Mouse (Mus musculus) cerebellum, adult 2 months (tissue): ENCODE measurements around the gene Nsmce1. TPM values are rescaled to one million over a fixed set of nuclear protein-coding genes. Genes with fewer than 3 reads are reported as not detected.

Experiments used
- DNase-seq, 2 experiments: peaks; one replicate each; pipeline ENCODE4 v3.0.0; 2021
- H3K27ac ChIP-seq: fragments of 200-500 bp; 2 replicates; pipeline ENCODE4 v1.5.1; 2012; ENCODE audit warnings: low read length, control low read depth, inconsistent platforms; ENCODE audit not compliant: insufficient read depth
- H3K27me3 ChIP-seq: fragments of 200-500 bp; 2 replicates; pipeline ENCODE4 v1.6.1; 2012; ENCODE audit warnings: inconsistent platforms, mild to moderate bottlenecking, low read length, moderate library complexity; ENCODE audit not compliant: control insufficient read depth, insufficient read depth
- H3K4me1 ChIP-seq: fragments of 200-500 bp; 2 replicates; pipeline ENCODE4 v1.6.1; 2011; ENCODE audit warnings: low read length; ENCODE audit not compliant: control insufficient read depth, insufficient read depth
- H3K4me3 ChIP-seq: fragments of 200-500 bp; replicated peaks from 2 replicates; pipeline ENCODE3; 2011; ENCODE audit warnings: mild to moderate bottlenecking, low read depth, low read length, control low read depth; ENCODE audit not compliant: insufficient read depth
- CTCF ChIP-seq: fragments of 200-500 bp; IDR thresholded peaks from 2 replicates; pipeline ENCODE4 v1.5.1; 2011; ENCODE audit warnings: low read depth, mild to moderate bottlenecking, control low read depth, low read length, moderate library complexity, borderline replicate concordance; ENCODE audit not compliant: insufficient read depth
- POLR2A ChIP-seq: fragments of 200-500 bp; IDR thresholded peaks from 2 replicates; pipeline ENCODE4 v1.6.1; 2011; ENCODE audit warnings: low read length, control low read depth, borderline replicate concordance; ENCODE audit not compliant: insufficient read depth
- WGBS: fragments of 180-500 bp; shearing (Covaris S2); methylation state at CpG from one replicate; pipeline ENCODE4 v1.1.7; 2018; 5-methylcytosine and 5-hydroxymethylcytosine counted together
- polyA plus RNA-seq: library from polyadenylated mRNA; depleted of rRNA; stranded (reverse); fragments of >200 nt; gene quantifications from 2 replicates; pipeline ENCODE4 v1.2.3, GENCODE M21; 2012

The Nsmce1 gene
- polyA plus RNA-seq, 1 experiment = 25.1 TPM

DNA sequence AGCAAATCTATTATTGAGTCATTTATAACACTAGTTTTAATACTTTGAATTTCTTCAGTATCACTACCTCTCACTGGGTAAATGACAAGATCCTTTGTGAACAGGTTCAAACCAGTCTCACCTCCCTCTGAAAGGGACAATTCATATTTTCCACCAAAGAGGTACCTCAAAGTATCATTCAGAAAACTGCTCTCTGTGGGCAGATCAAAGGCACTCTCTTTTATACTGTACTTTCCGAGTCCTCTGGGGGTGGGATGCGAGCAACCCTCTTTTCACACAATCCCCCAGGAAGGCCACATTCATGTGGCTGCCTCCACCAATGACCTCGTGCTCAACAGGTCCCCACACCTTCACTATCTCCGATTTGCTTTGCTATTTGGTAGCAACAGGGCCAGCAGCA, 16.9 kb downstream of the Nsmce1 start:
- Histone ChIP-seq H3K27me3 (no peaks in the 10 kb centered on the region), H3K27ac (no peak overlapping the region), H3K4me3 (no peak overlapping the region), H3K4me1 (peaks cover 10% of the 10 kb centered on the region)
- DNase-seq = no peak
- WGBS = 87% methylated on average over 4 of the region's 4 CpGs
- TF ChIP-seq POLR2A (no peak), CTCF (no peak)

- DNase-seq = peak; percentile 72 to 76
- Histone ChIP-seq H3K4me3 (no peak overlapping the region), H3K27ac (no peak overlapping the region), H3K27me3 (no peaks in the 10 kb centered on the region), H3K4me1 (peaks cover 10% of the 10 kb centered on the region)
- no peak for TF ChIP-seq POLR2A
- TF ChIP-seq CTCF = peak; percentile 78
- 17% methylated on average over 13 of the region's 13 CpGs for WGBS
Measured at GRCm38 (mm10) chr7:125471991-125472741, 19.2 kb downstream of the Nsmce1 start.

DNA sequence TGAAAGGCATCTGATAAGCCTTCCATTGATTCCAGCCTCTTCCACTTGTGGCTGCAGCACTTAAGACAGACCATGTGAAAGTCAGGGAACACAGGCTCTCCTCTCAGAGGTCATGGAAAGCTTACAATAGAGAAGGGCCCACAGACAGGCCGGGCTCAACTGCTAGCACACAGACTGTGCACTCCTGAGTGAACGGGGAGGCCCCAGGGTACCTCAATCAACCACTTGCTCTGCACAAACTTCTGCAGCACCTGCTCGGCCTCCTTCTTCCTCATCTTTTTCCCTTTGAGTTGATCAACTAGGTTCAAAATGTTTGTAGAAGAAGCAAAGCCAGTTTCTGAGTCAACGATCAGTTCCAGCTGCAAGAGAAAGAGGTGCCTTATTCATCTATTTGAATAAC, 20.5 kb downstream of the Nsmce1 start:
- TF ChIP-seq POLR2A (no peak), CTCF (no peak)
- Histone ChIP-seq H3K27me3 (no peaks in the 10 kb centered on the region), H3K4me3 (no peak overlapping the region), H3K4me1 (peaks cover 10% of the 10 kb centered on the region), H3K27ac (no peak overlapping the region)
- WGBS = 96% methylated on average over 4 of the region's 4 CpGs
- DNase-seq = no peak

DNA sequence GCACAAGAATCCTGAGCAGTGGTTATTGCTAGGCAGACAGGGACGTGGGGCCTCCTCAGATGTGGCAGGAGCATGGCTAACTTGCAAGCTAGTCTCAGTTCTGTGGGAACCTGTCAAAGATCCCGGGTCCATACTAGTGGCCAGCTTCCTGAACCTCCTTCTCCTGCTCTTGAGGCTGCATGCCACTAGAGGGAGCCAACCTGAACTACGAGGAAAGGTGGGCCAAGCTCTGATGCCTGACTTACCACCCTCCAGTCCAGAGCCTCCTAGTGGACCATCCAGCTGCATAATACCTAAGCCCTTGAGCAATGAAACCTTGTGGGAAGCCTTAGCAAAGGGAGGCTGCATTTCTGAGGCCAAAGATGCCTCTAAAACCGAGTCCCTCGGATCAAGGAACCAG, 21.5 kb downstream of the Nsmce1 start:
- peaks cover 8% of the 10 kb centered on the region for H3K4me1 ChIP-seq
- H3K4me3 ChIP-seq = no peak overlapping the region
- peak; percentile 49 to 67 for DNase-seq
- no peaks in the 10 kb centered on the region for H3K27me3 ChIP-seq
- TF ChIP-seq POLR2A (no peak), CTCF (peak; percentile 88)
- H3K27ac ChIP-seq = no peak overlapping the region
- 30% methylated on average over 5 of the region's 5 CpGs for WGBS

DNA sequence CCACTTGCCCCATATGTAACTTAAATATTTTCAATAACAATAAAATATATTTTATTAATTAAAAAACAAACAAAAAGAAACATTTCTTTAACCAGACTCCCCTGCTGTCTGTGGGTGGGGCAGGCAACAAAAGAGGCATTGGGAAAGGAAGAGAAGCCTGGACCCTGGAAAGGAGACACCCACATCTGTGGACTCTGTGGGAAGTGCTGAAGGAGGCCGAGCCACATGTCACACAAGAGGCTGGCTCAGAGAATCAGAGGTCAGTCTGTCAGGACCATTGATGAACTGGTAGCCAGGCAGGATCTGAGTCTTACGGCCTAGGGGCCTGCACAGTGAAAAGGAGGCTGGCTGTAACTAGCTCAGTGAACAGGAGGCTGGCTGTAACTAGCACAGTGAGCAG, 29.2 kb downstream of the Nsmce1 start:
- TF ChIP-seq CTCF (no peak), POLR2A (no peak)

GRCm38 (mm10) chr7:125453671-125454070, 37.7 kb downstream of the Nsmce1 start:
- H3K4me1 ChIP-seq = 0 out of 2 replicates have a peak, but pooled peaks cover 3% of the 10 kb centered on the region
- H3K27me3 ChIP-seq = no peaks in the 10 kb centered on the region
- TF ChIP-seq POLR2A (no peak), CTCF (no peak)
- DNase-seq = no peak
- 28% methylated on average over 4 of the region's 4 CpGs for WGBS
- H3K27ac ChIP-seq = no peak overlapping the region
- no peak overlapping the region for H3K4me3 ChIP-seq

More for the DNA sequence above, 29.2 kb downstream of the Nsmce1 start:
- DNase-seq = no peak
- 57% methylated on average over 2 of the region's 2 CpGs for WGBS
- no peak overlapping the region for H3K27ac ChIP-seq
- no peaks in the 10 kb centered on the region for H3K27me3 ChIP-seq
- no peak overlapping the region for H3K4me3 ChIP-seq
- H3K4me1 ChIP-seq = no peaks in the 10 kb centered on the region

GRCm38 (mm10) chr7:125451078-125451477, 40.3 kb downstream of the Nsmce1 start:
- DNase-seq = no peak
- no peak for TF ChIP-seq POLR2A
- TF ChIP-seq CTCF = no peak
- Histone ChIP-seq H3K27me3 (no peaks in the 10 kb centered on the region), H3K4me3 (no peak overlapping the region), H3K27ac (no peak overlapping the region), H3K4me1 (0 out of 2 replicates have a peak, but pooled peaks cover 3% of the 10 kb centered on the region)
- 89% methylated on average over 2 of the region's 2 CpGs for WGBS

- H3K4me1 ChIP-seq = 0 out of 2 replicates have a peak, but pooled peaks cover 3% of the 10 kb centered on the region
- H3K27me3 ChIP-seq = no peaks in the 10 kb centered on the region
- H3K4me3 ChIP-seq = no peak overlapping the region
- TF ChIP-seq POLR2A = no peak
- TF ChIP-seq CTCF = no peak
- no peak overlapping the region for H3K27ac ChIP-seq
- no peak for DNase-seq
- 67% methylated on average over 1 of the region's 1 CpGs for WGBS
Measured at GRCm38 (mm10) chr7:125450678-125451077, 40.7 kb downstream of the Nsmce1 start.
